Mouse (Mus musculus) thymus, postnatal 10 days (tissue): ENCODE results near the gene Myo1b.

Experiments
- DNase-seq, 2 experiments: peaks; one replicate each; pipeline ENCODE4 v3.0.0; 2021; ENCODE audit warnings: low spot score in 2 of 2

Gene Myo1b

GRCm38 (mm10) chr1:51795586-51796309, 120.1 kb downstream of the Myo1b start:
- DNase-seq, result no peak

DNA sequence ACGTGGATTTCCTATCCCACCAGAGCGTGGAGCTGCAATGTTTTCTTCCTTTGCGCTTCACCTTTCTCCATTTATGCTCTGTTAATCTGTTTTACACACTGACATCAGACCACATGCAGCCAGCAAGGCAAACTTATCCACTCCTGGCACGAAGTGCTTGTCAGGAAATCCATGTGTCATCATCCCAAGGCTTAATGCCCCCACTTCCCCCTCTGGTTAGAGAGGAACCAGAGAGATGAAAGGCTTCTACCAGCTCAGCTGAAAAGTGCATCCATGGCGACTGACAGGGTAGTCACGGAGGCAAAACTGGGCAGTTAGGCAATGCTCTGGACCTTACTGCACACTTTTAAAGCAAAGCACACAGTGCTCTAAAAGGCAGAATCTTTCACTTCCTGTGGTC, 126.6 kb downstream of the Myo1b start:
- no peak for DNase-seq

- no peak for DNase-seq
Measured at GRCm38 (mm10) chr1:51782091-51782490, 133.8 kb downstream of the Myo1b start.

- DNase-seq, result no peak
Measured at GRCm38 (mm10) chr1:51780357-51780756, 135.5 kb downstream of the Myo1b start.

GRCm38 (mm10) chr1:51778241-51778640, 137.6 kb downstream of the Myo1b start:
- no peak for DNase-seq

- no peak for DNase-seq
Measured at GRCm38 (mm10) chr1:51770504-51770871, 145.4 kb downstream of the Myo1b start.

- DNase-seq, result no peak
Measured at GRCm38 (mm10) chr1:51769815-51770503, 145.9 kb downstream of the Myo1b start.

GRCm38 (mm10) chr1:51766271-51766670, 149.6 kb downstream of the Myo1b start:
- DNase-seq, result no peak

DNA sequence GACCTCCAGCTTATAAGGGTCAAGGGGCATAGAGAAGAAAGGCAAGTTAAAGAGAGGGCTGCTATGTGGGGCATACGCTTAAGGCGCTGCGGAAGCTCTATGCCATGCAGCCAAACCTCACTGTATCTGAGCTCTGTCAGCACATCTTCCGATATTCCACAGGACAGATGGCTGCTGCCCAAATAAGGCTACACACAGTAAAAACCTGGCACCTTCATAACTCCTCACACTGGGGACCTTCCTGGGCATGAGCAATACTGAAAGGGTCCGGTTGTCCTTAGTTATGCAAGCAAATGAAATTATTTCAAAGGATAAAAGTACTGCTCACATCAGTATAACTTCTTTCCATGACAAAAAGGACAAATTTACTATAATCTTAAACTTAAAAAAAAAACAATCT, 150.7 kb downstream of the Myo1b start:
- DNase-seq, result no peak

DNA sequence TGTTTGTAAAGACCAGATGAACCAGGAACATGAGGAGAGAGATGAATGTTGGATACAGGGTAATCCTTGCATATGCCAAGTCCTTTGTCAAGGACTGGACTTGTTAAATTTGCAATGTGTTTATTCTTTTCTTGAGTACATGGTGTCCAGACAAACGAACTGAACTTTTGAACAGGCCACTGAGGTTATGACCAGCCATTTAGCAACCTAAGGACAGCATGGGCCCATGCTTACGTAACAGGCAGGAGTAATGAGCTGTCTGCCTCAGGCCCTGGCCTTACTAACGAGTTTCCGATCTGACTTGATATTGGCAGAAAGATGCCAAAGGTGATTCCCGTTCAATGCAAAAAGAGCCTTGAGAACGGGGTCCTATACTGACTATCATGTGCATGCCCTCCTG, 156.2 kb downstream of the Myo1b start:
- DNase-seq, result no peak

DNA sequence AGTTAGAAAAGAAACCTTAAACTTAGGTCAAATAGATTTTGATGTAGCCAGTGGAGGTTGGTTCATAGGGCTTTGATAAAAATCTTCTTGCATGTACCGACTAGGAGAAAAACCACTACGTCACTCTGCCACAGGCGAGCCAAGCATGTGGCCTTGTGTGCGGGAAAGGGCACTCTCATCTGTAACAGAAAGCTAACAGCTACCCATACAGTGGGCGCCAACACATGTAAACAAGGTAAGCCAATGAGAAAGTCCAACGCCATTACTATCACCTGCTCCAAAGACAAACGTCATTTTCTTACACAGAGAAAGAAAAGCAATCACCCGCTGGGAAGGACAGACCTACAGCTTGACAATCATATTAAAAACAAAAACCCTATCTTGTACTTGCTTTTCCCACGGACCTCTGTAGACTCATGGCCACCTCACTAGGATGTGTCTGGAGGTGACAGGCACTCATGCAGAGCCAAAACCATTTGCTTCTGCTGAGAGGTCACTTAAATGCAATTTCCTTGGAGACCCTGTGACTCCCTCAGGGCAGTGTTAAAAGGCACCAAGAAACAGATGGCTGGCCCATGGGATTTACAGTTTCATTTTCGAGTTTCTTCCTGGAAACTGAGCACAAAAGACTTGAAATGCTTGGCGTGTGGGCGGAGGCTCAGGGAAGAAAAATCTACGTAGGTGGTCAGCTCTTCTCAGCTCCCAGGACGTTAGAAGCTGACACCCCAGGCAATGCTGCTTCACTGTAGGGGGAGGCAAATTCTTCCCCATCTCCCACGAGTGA, 157.4 kb downstream of the Myo1b start:
- no peak for DNase-seq

GRCm38 (mm10) chr1:51753621-51754020, 162.2 kb downstream of the Myo1b start:
- no peak for DNase-seq

- no peak for DNase-seq
Measured at GRCm38 (mm10) chr1:51751006-51751405, 164.9 kb downstream of the Myo1b start.

DNA sequence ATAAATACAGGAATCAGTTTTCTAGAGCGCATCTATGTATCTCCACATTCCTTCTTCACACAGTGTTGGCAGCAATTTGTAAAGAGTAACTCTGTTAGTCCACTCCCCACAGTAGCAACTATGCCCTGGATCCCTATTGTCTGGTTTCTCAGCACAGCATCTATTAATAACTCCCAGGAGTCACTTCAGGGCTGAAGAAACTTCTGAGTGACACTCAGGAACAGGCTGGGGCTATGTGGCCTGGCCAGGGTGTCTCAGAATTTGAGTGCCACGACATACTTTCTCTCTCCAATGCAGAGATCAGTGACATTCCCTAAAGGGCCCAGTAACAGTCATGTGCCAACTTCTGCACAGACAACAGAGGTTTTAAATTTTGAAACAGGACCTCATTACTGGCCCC, 167.6 kb downstream of the Myo1b start:
- DNase-seq, result no peak

- DNase-seq, result no peak
Measured at GRCm38 (mm10) chr1:51747494-51747893, 168.4 kb downstream of the Myo1b start.

GRCm38 (mm10) chr1:51746711-51747240, 169.1 kb downstream of the Myo1b start:
- no peak for DNase-seq

- no peak for DNase-seq
Measured at GRCm38 (mm10) chr1:51743756-51744425, 172.0 kb downstream of the Myo1b start.

GRCm38 (mm10) chr1:51742586-51742985, 173.3 kb downstream of the Myo1b start:
- DNase-seq, result no peak

DNA sequence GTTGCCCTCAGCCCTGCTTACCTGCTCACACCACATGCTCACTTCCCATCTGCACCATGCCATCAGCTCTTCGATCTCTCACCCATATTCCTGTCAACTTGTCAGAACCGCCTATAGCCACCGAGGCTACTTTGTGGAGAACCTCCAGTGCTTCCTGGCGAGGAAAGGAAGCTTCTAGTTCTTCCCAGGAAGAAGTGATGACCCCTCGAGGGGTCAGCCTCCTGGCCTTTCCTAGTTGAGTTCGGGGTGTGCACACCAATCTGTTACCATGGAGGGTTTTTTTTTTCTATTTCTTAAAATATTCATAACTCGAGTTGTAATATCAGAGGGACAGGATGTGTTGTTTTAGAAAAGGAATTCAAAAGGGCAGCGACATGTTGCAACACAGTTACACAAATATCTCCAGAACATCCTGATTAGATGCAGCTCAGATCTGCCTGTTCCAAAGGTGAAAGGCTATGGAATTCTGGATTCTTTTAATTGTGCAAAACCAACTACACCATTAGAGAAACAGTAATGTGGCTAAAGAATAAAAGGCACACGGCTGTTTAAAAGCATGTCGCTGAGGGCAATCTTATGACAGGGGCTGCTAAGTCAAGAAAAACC, 175.1 kb downstream of the Myo1b start:
- DNase-seq, result no peak

DNA sequence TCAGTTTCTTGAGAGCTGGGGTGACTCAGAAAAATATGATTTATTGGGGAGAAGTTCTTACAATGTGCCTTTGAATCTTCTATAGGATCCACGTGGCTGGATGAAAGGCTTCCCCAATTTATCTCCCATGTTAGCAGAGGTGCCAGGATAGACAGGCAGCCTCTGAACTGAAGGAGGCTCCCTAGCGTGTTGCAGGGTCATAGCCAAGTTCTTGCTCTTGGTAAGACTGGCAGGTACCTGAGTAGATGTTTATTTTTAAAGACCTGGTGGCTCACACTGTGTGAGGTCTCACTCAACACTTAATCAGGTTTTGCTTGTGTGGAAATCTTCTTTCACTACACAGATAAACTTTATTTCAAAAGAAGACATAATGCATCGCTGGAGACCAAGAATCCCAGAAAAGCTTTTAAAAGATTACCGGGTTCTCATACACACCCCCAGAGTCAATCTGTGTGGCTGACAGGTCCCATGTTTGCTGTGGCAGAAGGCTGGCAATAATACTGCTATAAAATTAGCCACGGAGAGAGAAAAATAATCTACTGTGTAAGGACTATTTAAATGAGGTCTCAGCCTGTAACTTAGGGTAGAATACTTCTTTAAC, 176.5 kb downstream of the Myo1b start:
- no peak for DNase-seq

DNA sequence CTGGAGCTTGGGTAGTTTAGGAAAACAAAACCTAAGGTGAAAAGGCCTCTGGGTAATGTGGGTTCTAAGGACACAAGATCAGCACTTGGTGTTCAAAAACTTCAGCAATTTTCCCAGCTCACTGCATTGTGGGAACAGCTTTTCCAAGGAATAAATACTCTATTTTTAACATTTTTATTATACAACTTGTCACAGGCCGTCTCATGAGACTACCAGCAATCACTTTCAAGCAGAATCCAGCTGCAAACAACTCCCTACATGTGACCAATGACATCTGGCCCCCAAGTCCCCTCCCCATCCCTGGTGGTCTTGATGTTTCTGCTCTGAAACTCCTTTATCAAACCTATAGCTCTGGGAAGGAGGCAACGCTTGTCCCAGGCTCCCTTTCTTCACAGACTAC, 179.0 kb downstream of the Myo1b start:
- DNase-seq, result no peak
